In the genomic region with DNA sequence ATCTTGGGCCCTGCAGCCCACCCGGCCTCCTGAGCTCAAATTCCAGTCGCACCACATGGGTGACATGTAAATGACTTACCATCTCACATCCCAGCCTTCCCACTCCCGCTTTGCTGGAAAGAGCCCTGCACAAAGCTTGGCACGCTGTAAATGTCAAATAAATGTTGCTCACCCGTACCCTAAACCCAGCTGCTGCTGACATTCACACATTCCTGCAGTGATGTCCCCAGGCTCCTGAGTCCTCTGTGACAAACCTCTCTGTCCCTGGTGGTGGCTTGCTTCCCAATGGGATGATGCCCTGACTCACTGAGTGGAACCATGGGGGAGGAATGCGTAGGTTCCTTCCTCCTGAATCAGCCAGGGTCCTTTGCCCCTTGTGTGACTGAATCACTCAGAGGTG, we compare ENCODE assay signal across 19 mouse cellular contexts.
"Had no signal": no experiment of that assay in that cellular context is flagged by ENCODE, and none has a peak within 500 bp of the region (broad histone marks: within the 10 kb centered on the region; RNA-seq: fewer than 3 reads in every experiment).

No protein-coding gene starts in this region.

- H3K36me3 ChIP-seq: liver, embryonic 15.5 days; midbrain, embryonic 13.5 days; midbrain, embryonic 15.5 days; neural tube, embryonic 13.5 days; neural tube, embryonic 15.5 days; stomach, embryonic 15.5 days had no signal

- H3K4me1 ChIP-seq: liver, embryonic 15.5 days; megakaryocyte, embryonic 14.5 days; midbrain, embryonic 13.5 days; midbrain, embryonic 15.5 days; neural tube, embryonic 13.5 days; neural tube, embryonic 15.5 days; stomach, embryonic 15.5 days had no signal

- DNase-seq: liver, postnatal 0 days; lung, adult 2 months; lung, postnatal 10 days; lung, postnatal 36 days; retina, postnatal 1 day; right cerebral cortex, postnatal 14 days; thymus, adult 2 months; thymus, postnatal 25 days; thymus, postnatal 4 days had no signal

- H3K4me3 ChIP-seq: liver, embryonic 15.5 days; megakaryocyte, embryonic 14.5 days; midbrain, embryonic 13.5 days; midbrain, embryonic 15.5 days; neural tube, embryonic 13.5 days; neural tube, embryonic 15.5 days; stomach, embryonic 15.5 days had no signal

- H3K27me3 ChIP-seq: liver, embryonic 15.5 days; midbrain, embryonic 13.5 days; midbrain, embryonic 15.5 days; neural tube, embryonic 13.5 days; neural tube, embryonic 15.5 days; stomach, embryonic 15.5 days had no signal

- H3K9ac ChIP-seq: liver, embryonic 15.5 days; liver, postnatal 0 days; midbrain, embryonic 13.5 days; midbrain, embryonic 15.5 days; neural tube, embryonic 13.5 days; neural tube, embryonic 15.5 days; stomach, embryonic 15.5 days had no signal

- H3K9me3 ChIP-seq: liver, embryonic 15.5 days; midbrain, embryonic 13.5 days; midbrain, embryonic 15.5 days; neural tube, embryonic 13.5 days; neural tube, embryonic 15.5 days; stomach, embryonic 15.5 days had no signal

- H3K27ac ChIP-seq: liver, embryonic 15.5 days; macrophage; midbrain, embryonic 13.5 days; midbrain, embryonic 15.5 days; neural tube, embryonic 13.5 days; neural tube, embryonic 15.5 days; stomach, embryonic 15.5 days; stomach, postnatal 0 days had no signal

- H3K4me2 ChIP-seq: liver, embryonic 15.5 days; midbrain, embryonic 11.5 days; midbrain, embryonic 13.5 days; midbrain, embryonic 15.5 days; neural tube, embryonic 13.5 days; neural tube, embryonic 15.5 days; stomach, embryonic 15.5 days had no signal

- ATAC-seq: liver, postnatal 0 days; midbrain, embryonic 13.5 days; midbrain, embryonic 15.5 days had no signal
